Mouse (Mus musculus) heart, embryonic 16.5 days (tissue): ENCODE measurements around the gene Dad1. TPM values are rescaled to one million over a fixed set of nuclear protein-coding genes. Genes with fewer than 3 reads are reported as not detected.
"Not testable (repeated sequence)": the region's sequence is repeated elsewhere in the genome, so short reads cannot be mapped to it uniquely, and the experiment has no call there.

Experiments used
- ATAC-seq: fragments of 200-750 bp; cut with Nextera tagmentation; replicated peaks from 2 replicates; pipeline ENCODE4 v1.8.0; 2017; ENCODE audit warnings: moderate number of reproducible peaks; ENCODE audit not compliant: insufficient read depth, low FRiP score; ENCODE audit errors: extremely low read depth
- H3K27ac ChIP-seq: fragments of 300-500 bp; sonication (generic); 2 replicates; pipeline ENCODE4 v1.5.1; 2014; ENCODE audit warnings: mild to moderate bottlenecking, low read length, control low read depth, moderate library complexity
- H3K27me3 ChIP-seq: fragments of 300-500 bp; sonication (generic); 2 replicates; pipeline ENCODE4 v1.6.1; 2014; ENCODE audit warnings: low read length, mixed read lengths; ENCODE audit not compliant: control insufficient read depth, insufficient read depth
- H3K36me3 ChIP-seq: fragments of 300-500 bp; sonication (generic); 2 replicates; pipeline ENCODE4 v1.6.1; 2014; ENCODE audit not compliant: control insufficient read depth, insufficient read depth
- H3K4me1 ChIP-seq: fragments of 300-500 bp; sonication (generic); 2 replicates; pipeline ENCODE4 v1.6.1; 2014; ENCODE audit warnings: low read length, mixed read lengths; ENCODE audit not compliant: control insufficient read depth, insufficient read depth
- H3K4me2 ChIP-seq: fragments of 300-500 bp; sonication (generic); 2 replicates; pipeline ENCODE4 v1.6.1; 2014; ENCODE audit warnings: low read depth, mild to moderate bottlenecking, control low read depth, low read length
- H3K4me3 ChIP-seq: fragments of 300-500 bp; sonication (generic); 2 replicates; pipeline ENCODE4 v1.5.1; 2014; ENCODE audit warnings: mild to moderate bottlenecking, control low read depth, low read length
- H3K9ac ChIP-seq: fragments of 300-500 bp; sonication (generic); 2 replicates; pipeline ENCODE4 v1.6.1; 2014; ENCODE audit warnings: low read length, control low read depth
- H3K9me3 ChIP-seq: fragments of 300-500 bp; sonication (generic); replicated peaks from 2 replicates; pipeline ENCODE4 v1.6.1; 2016; ENCODE audit warnings: low read length; ENCODE audit not compliant: control insufficient read depth
- WGBS: fragments of 180-500 bp; shearing (Covaris S2); extraction: QIAGEN DNeasy Blood & Tissue Kit; methylation state at CpG from one replicate; pipeline ENCODE4 v1.1.7; 2014; 5-methylcytosine and 5-hydroxymethylcytosine counted together
- polyA plus RNA-seq: library from polyadenylated mRNA; unstranded; fragments of >200 nt; fragmentation: Nextera tagmentation; extraction: Ambion mirVana; gene quantifications from 2 replicates; pipeline ENCODE4 v1.2.1, GENCODE M21; 2015

Dad1 gene
- polyA plus RNA-seq, 1 experiment from 2014 or later = 349 TPM

DNA sequence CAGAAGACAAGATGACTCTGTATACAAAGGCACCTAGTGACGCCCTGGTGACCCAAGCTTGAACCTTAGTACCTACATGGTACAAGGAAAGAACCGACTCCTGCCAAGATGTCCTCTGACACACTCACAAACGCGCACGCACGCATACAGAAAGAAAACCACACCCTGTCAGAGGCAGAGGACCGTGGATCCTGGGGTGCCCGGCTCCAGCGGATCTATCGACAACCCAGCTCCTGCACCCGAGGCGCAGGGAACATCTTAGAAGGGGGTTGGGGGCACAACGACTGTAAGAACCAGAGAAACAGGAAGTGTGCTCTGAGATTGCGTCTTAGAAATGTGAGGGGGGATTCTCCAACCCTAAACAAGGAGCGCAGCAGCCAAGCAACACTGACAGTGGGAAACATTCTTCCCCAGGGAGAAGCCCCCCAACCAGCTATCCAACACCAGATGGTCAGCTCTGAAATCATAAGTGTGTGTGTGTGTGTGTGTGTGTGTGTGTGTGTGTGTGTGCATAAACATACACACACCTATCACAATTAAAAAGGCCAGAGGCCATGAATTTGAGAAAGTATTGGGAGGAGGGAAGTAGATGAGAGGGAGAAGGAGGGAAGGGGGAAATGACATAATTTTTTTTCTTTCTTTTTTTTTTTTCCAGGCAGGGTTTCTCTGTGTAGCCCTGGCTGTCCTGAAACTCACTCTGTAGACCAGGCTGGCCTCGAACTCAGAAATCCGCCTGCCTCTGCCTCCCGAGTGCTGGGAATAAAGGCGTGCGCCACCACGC is 22.5 kb downstream of the Dad1 start:
- H3K27ac ChIP-seq = no peak overlapping the region
- 71% methylated on average over 21 of the region's 21 CpGs for WGBS
- no peaks in the 10 kb centered on the region for H3K9me3 ChIP-seq
- no peak for ATAC-seq
- H3K4me1 ChIP-seq = peaks cover 44% of the 10 kb centered on the region
- H3K4me2 ChIP-seq = no peak overlapping the region
- peaks cover 2% of the 10 kb centered on the region; the same call in 1 of the 2 replicates for H3K36me3 ChIP-seq
- no peak overlapping the region for H3K4me3 ChIP-seq
- no peaks in the 10 kb centered on the region for H3K27me3 ChIP-seq
- H3K9ac ChIP-seq = no peak overlapping the region

- Histone ChIP-seq H3K27me3 (no peaks in the 10 kb centered on the region), H3K9me3 (no peaks in the 10 kb centered on the region), H3K4me3 (no peak overlapping the region), H3K4me1 (peaks cover 44% of the 10 kb centered on the region), H3K9ac (no peak overlapping the region), H3K4me2 (no peak overlapping the region), H3K27ac (no peak overlapping the region), H3K36me3 (peaks cover 2% of the 10 kb centered on the region; the same call in 1 of the 2 replicates)
- no peak for ATAC-seq
- WGBS = 77% methylated on average over 14 of the region's 14 CpGs
Observed at GRCm38 (mm10) chr14:54230638-54231150, 23.2 kb downstream of the Dad1 start.

DNA sequence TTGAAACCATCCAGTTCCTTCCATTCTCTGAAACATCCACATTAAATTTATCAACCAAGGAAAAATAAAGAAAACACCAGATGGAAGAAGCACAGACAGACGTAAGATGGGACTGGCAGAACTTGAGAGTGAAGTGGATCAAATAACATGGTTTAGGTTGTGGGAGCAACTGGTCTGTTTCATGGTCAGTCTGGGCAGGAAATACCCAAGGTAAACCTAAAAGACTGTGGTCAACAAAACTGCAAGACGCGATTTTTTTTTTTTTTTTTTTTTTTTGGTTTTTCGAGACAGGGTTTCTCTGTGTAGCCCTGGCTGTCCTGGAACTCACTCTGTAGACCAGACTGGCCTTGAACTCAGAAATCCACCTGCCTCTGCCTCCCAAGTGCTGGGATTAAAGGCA is 24.1 kb downstream of the Dad1 start:
- H3K4me3 ChIP-seq, H3K27me3 ChIP-seq, H3K9me3 ChIP-seq, ATAC-seq, H3K9ac ChIP-seq, H3K36me3 ChIP-seq, H3K27ac ChIP-seq, H3K4me2 ChIP-seq: not testable (repeated sequence)
- WGBS = 70% methylated on average over 3 of the region's 4 CpGs
- H3K4me1 ChIP-seq = peaks cover 44% of the 10 kb centered on the region

GRCm38 (mm10) chr14:54228933-54229713 is 24.8 kb downstream of the Dad1 start:
- H3K36me3 ChIP-seq = no peaks in the 10 kb centered on the region
- H3K27ac ChIP-seq = no peak overlapping the region
- 30% methylated on average over 25 of the region's 25 CpGs for WGBS
- peaks cover 45% of the 10 kb centered on the region for H3K4me1 ChIP-seq
- peak overlapping the region; percentile 55 for H3K9ac ChIP-seq
- no peaks in the 10 kb centered on the region for H3K27me3 ChIP-seq
- H3K4me2 ChIP-seq = peak overlapping the region; percentile 70
- no peak for ATAC-seq
- H3K9me3 ChIP-seq = no peaks in the 10 kb centered on the region
- peak overlapping the region; percentile 16; the same call in 1 of the 2 replicates for H3K4me3 ChIP-seq

GRCm38 (mm10) chr14:54228501-54228900 is 25.4 kb downstream of the Dad1 start:
- H3K4me1 ChIP-seq = peaks cover 39% of the 10 kb centered on the region

GRCm38 (mm10) chr14:54227911-54228451 is 25.9 kb downstream of the Dad1 start:
- Histone ChIP-seq H3K27ac (peak overlapping the region; percentile 70), H3K27me3 (no peaks in the 10 kb centered on the region), H3K4me1 (peaks cover 35% of the 10 kb centered on the region), H3K9ac (peak overlapping the region; percentile 64), H3K4me3 (peak overlapping the region; percentile 47), H3K9me3 (no peaks in the 10 kb centered on the region), H3K36me3 (no peaks in the 10 kb centered on the region), H3K4me2 (peak overlapping the region; percentile 70)
- under 1% methylated on average over 10 of the region's 10 CpGs for WGBS
- peak; percentile 57 for ATAC-seq

More at GRCm38 (mm10) chr14:54228501-54228900, 25.4 kb downstream of the Dad1 start:
- no peak for ATAC-seq
- no peaks in the 10 kb centered on the region for H3K9me3 ChIP-seq
- WGBS = 19% methylated on average over 7 of the region's 7 CpGs
- H3K27me3 ChIP-seq = no peaks in the 10 kb centered on the region
- H3K36me3 ChIP-seq = no peaks in the 10 kb centered on the region
- H3K27ac ChIP-seq = 0 out of 2 replicates have a peak overlapping the region, but pooled peaks have one; percentile 24
- H3K9ac ChIP-seq = peak overlapping the region; percentile 64
- peak overlapping the region; percentile 47 for H3K4me3 ChIP-seq
- peak overlapping the region; percentile 70 for H3K4me2 ChIP-seq

GRCm38 (mm10) chr14:54226911-54227811 is 26.7 kb downstream of the Dad1 start:
- Histone ChIP-seq H3K9me3 (no peaks in the 10 kb centered on the region), H3K36me3 (no peaks in the 10 kb centered on the region), H3K4me2 (peak overlapping the region; percentile 70), H3K27ac (peak overlapping the region; percentile 70), H3K4me3 (peak overlapping the region; percentile 47), H3K27me3 (no peaks in the 10 kb centered on the region), H3K9ac (peak overlapping the region; percentile 64), H3K4me1 (peaks cover 29% of the 10 kb centered on the region)
- WGBS = 21% methylated on average over 16 of the region's 16 CpGs
- ATAC-seq = peak; percentile 54

- no peaks in the 10 kb centered on the region for H3K36me3 ChIP-seq
- H3K27me3 ChIP-seq = no peaks in the 10 kb centered on the region
- no peak for ATAC-seq
- no peak overlapping the region for H3K27ac ChIP-seq
- WGBS = 74% methylated on average over 11 of the region's 11 CpGs
- no peak overlapping the region for H3K4me2 ChIP-seq
- H3K4me3 ChIP-seq = no peak overlapping the region
- peaks cover 26% of the 10 kb centered on the region for H3K4me1 ChIP-seq
- H3K9ac ChIP-seq = no peak overlapping the region
- H3K9me3 ChIP-seq = no peaks in the 10 kb centered on the region
Observed at GRCm38 (mm10) chr14:54225725-54226124, 28.2 kb downstream of the Dad1 start.
